Mouse (Mus musculus): Measurements from ENCODE around the gene Farp1.
"Not testable (repeated sequence)": the region's sequence is repeated elsewhere in the genome, so short reads cannot be mapped to it uniquely, and the experiment has no call there.

Gene Farp1

GRCm38 (mm10) chr14:121034973-121035662 lies at the start of gene Farp1:
Gene Farp1 (plus strand): TSS chr14:121035200.
- DNase-seq (ENCODE audit: low spot score in 2 of 2), result peak; percentile 79 to 87

- no peak for DNase-seq (ENCODE audit: low spot score in 2 of 2)
These were observed 45.9 kb upstream of the Farp1 start for GRCm38 (mm10) chr14:120989126-120989525.

GRCm38 (mm10) chr14:120997686-120998085 lies 37.3 kb upstream of the Farp1 start:
- DNase-seq (ENCODE audit: low spot score in 2 of 2), result no peak

- no peak for DNase-seq (ENCODE audit: low spot score in 2 of 2)
These were observed 34.2 kb upstream of the Farp1 start for GRCm38 (mm10) chr14:121000561-121001340.

GRCm38 (mm10) chr14:121005621-121006020 lies 29.4 kb upstream of the Farp1 start:
- no peak for DNase-seq (ENCODE audit: low spot score in 2 of 2)

GRCm38 (mm10) chr14:121006021-121006420 lies 29.0 kb upstream of the Farp1 start:
- no peak for DNase-seq (ENCODE audit: low spot score in 2 of 2)

- no peak for DNase-seq (ENCODE audit: low spot score in 2 of 2)
These were observed 19.8 kb upstream of the Farp1 start for GRCm38 (mm10) chr14:121015114-121015690.

GRCm38 (mm10) chr14:121022403-121022802 lies 12.6 kb upstream of the Farp1 start:
- no peak for DNase-seq (ENCODE audit: low spot score in 2 of 2)

GRCm38 (mm10) chr14:121025381-121025780 lies 9.6 kb upstream of the Farp1 start:
- DNase-seq (ENCODE audit: low spot score in 2 of 2), result no peak

- no peak for DNase-seq (ENCODE audit: low spot score in 2 of 2)
These were observed 3.6 kb upstream of the Farp1 start for GRCm38 (mm10) chr14:121031396-121031795.

GRCm38 (mm10) chr14:121034525-121034924 lies 475 bp upstream of the Farp1 start:
- no peak for DNase-seq (ENCODE audit: low spot score in 2 of 2)

- DNase-seq (ENCODE audit: low spot score in 2 of 2), result peak; percentile 30 to 39
These were observed 868 bp downstream of the Farp1 start for GRCm38 (mm10) chr14:121035663-121036473.

GRCm38 (mm10) chr14:121036612-121037221 lies 1.7 kb downstream of the Farp1 start:
- peak; percentile 4 to 28 for DNase-seq (ENCODE audit: low spot score in 2 of 2)

- no peak for DNase-seq (ENCODE audit: low spot score in 2 of 2)
These were observed 2.3 kb downstream of the Farp1 start for GRCm38 (mm10) chr14:121037276-121037675.

- DNase-seq (ENCODE audit: low spot score in 2 of 2), result no peak
These were observed 3.7 kb downstream of the Farp1 start for GRCm38 (mm10) chr14:121038676-121039075.

- DNase-seq (ENCODE audit: low spot score in 2 of 2), result no peak
These were observed 9.1 kb downstream of the Farp1 start for GRCm38 (mm10) chr14:121044145-121044544.

- DNase-seq (ENCODE audit: low spot score in 2 of 2), result no peak
These were observed 11.4 kb downstream of the Farp1 start for GRCm38 (mm10) chr14:121046313-121046961.

GRCm38 (mm10) chr14:121047780-121048179 lies 12.8 kb downstream of the Farp1 start:
- no peak for DNase-seq (ENCODE audit: low spot score in 2 of 2)

- DNase-seq (ENCODE audit: low spot score in 2 of 2), result not testable (repeated sequence)
These were observed 16.0 kb downstream of the Farp1 start for GRCm38 (mm10) chr14:121051002-121051401.

GRCm38 (mm10) chr14:121053020-121053518 lies 18.1 kb downstream of the Farp1 start:
- DNase-seq (ENCODE audit: low spot score in 2 of 2), result no peak

GRCm38 (mm10) chr14:121054062-121054461 lies 19.1 kb downstream of the Farp1 start:
- no peak for DNase-seq (ENCODE audit: low spot score in 2 of 2)

Measured in urinary bladder, postnatal 36 days (tissue).